Mouse (Mus musculus): Measurements from ENCODE around the gene Lmo4.

Lmo4 gene

DNA sequence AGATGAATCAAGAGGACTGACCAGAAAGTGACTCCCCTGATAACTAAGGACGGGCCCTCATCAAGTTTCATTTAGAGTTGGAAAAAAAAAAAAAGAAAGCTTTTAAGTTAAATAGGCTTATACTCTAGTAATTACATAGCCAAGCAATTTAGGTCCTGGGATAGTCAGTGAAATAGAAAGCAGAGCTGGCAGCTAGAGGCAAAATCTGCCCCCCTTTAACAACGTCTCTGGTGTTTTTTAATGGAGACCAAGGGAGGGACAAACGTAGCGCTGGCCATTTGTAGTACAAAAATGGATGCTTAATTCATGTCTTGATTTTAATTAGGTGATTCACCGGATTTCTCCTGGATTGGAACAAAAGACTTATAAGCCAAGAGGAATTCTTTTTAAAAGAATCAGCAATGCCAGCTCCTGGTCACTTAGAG, 1.0 kb downstream of the Lmo4 start:
- DNase-seq (ENCODE audit: low spot score in 2 of 2), result peak in 1 of 2 experiments; percentile 14

DNA sequence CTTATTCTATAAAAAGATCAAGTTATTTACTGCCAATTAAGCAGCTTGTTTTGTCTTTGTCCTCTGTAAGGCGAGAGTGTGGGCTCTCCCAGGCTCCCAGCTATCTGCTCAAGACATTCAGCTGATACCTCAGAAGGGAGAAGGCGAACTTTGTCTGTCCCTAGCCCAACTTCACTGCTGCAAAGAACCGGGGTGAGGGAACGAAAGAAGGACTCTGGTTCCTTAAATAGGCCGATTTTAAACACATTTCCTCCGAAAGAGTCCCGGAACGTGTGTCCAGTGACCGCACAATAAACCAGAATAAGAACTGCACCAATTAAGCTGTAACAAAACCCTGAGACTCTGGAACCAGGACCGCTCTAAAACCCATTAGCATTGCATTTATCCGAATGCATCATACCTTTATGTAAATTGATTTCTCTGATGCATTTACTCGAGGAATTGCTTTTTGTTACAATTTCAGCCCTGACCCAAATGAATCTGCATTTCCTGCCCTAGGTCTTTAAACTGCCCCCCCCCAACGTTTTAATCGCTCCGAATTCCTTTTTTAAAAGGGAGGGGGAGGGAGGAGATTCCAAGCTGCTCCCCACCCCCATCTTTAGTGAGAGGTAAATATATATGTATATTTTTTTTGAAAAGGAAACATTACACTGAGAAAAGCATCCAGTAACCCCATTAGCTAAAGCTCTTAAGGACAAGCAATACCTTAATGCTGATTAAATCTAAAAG, 1.6 kb downstream of the Lmo4 start:
- peak in 1 of 2 experiments; percentile 52 for DNase-seq (ENCODE audit: low spot score in 2 of 2)

DNA sequence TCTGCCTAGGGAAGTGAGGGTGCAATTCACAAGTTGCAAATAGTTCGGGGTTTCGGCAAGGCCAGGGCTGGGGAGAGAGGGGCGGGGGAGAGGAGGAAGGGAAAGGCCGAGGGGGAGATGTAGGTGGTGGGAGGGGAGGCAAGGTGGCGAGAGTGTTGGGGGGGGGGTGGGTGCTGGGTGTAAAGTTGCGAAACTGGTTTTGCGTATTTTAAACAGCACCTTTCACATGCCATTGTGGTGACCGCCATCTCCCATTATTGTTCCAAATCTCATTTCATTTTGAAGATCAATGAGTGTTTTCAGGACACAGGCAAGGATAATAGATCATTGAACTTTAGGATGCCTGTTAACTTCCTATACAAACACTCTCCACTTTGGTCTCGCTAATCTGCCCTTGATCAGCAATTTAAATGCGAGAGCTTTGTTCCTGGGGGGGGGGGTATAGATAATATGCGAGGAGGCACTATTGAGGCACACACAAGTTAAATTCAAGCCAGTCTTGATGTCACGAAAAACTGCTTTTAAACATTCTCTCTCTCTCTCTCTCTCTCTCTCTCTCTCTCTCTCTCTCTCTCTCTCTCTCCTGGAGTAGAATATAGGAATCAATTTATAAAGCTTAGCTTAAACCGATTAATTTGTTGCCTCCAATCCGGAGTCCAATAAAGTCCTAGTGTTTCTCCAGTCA, 2.3 kb downstream of the Lmo4 start:
- DNase-seq (ENCODE audit: low spot score in 2 of 2), result no peak

GRCm38 (mm10) chr3:144201794-144202573, 3.0 kb downstream of the Lmo4 start:
- DNase-seq (ENCODE audit: low spot score in 2 of 2), result peak; percentile 64 to 71

GRCm38 (mm10) chr3:144185327-144186152, 19.5 kb downstream of the Lmo4 start:
- DNase-seq (ENCODE audit: low spot score in 2 of 2), result peak in 1 of 2 experiments; percentile 13

- no peak for DNase-seq (ENCODE audit: low spot score in 2 of 2)
These were observed 20.1 kb downstream of the Lmo4 start for GRCm38 (mm10) chr3:144184918-144185317.

- DNase-seq (ENCODE audit: low spot score in 2 of 2), result no peak
These were observed 22.8 kb downstream of the Lmo4 start for GRCm38 (mm10) chr3:144182229-144182628.

- DNase-seq (ENCODE audit: low spot score in 2 of 2), result no peak
These were observed 26.1 kb downstream of the Lmo4 start for GRCm38 (mm10) chr3:144178937-144179336.

GRCm38 (mm10) chr3:144173866-144174588, 31.0 kb downstream of the Lmo4 start:
- no peak for DNase-seq (ENCODE audit: low spot score in 2 of 2)

DNA sequence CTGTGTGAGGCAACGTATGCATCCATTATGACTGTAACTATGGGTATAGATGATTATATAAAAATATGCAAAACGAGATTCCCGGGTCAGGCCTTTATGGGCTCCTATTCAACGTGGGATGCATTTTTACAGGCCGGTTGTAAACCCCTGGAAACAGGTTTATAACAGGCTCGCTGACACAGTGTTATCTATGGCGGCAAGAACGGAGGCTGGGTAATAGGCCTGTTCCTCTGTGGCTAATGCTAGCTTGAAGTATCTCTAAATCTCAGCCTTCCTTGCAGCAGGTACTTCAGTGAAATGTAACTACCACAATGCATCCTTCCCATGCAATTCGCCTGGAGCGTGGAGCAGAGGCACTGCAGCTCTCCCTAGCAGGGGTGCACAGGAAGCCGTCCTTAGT, 31.9 kb downstream of the Lmo4 start:
- no peak for DNase-seq (ENCODE audit: low spot score in 2 of 2)

GRCm38 (mm10) chr3:144171749-144172148, 33.3 kb downstream of the Lmo4 start:
- DNase-seq (ENCODE audit: low spot score in 2 of 2), result no peak

GRCm38 (mm10) chr3:144170539-144170938, 34.5 kb downstream of the Lmo4 start:
- DNase-seq (ENCODE audit: low spot score in 2 of 2), result no peak

DNA sequence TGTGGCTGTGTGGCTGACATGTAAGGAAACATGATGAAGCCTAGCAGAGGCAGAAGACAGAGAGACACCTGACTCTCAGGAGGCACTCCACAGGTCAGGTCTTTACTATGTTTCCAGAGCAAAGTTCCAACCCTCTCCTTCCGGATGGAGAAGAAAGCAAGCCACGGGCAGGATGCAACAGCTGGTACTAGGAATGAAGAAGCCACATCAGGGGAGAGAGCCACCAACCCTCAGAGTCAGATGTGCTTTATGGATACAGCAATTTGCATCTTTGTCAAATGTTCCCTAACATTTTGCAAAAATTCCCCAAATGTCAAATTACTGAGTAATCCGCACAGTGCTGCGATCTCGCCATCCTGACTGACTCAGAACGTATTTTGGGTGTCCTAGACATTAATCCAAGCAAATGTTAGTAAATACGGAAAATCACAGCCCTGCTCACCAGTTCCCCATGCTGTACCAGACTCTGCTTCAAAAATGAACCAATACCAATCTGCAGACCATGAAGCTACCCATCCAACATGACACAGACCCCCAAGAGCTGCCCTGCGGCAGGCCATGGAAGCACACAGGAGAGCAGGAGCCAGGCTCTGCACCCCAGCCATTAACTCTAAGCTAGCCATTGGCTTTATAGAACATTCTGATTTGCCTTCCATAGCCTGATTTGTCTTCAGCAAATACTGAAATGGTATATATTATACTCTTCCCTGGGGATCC, 38.4 kb downstream of the Lmo4 start:
- DNase-seq (ENCODE audit: low spot score in 2 of 2), result peak in 1 of 2 experiments; percentile 14

GRCm38 (mm10) chr3:144165439-144165838, 39.6 kb downstream of the Lmo4 start:
- DNase-seq (ENCODE audit: low spot score in 2 of 2), result no peak

- no peak for DNase-seq (ENCODE audit: low spot score in 2 of 2)
These were observed 40.2 kb downstream of the Lmo4 start for GRCm38 (mm10) chr3:144164665-144165385.

DNA sequence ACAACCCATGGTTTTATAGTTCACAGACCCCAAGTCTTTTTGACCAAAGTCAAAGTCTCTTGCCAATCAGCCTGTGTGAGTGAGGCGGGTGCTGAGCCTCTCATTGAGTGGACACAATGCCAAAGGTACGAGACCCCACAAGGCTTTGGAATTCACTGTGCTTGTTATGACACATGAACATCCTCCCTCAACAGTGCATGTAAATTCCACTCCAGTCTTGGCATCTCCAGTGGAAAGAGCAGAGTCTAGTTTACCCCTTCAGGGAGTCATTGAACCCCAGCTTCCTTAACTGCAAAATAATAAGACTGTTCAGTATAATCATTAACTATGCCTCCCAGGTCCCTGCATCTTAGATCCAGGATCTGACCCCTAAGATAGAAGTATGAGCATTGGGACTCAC, 41.3 kb downstream of the Lmo4 start:
- no peak for DNase-seq (ENCODE audit: low spot score in 2 of 2)

GRCm38 (mm10) chr3:144162156-144162555, 42.9 kb downstream of the Lmo4 start:
- no peak for DNase-seq (ENCODE audit: low spot score in 2 of 2)

GRCm38 (mm10) chr3:144161261-144161660, 43.8 kb downstream of the Lmo4 start:
- DNase-seq (ENCODE audit: low spot score in 2 of 2), result no peak

DNA sequence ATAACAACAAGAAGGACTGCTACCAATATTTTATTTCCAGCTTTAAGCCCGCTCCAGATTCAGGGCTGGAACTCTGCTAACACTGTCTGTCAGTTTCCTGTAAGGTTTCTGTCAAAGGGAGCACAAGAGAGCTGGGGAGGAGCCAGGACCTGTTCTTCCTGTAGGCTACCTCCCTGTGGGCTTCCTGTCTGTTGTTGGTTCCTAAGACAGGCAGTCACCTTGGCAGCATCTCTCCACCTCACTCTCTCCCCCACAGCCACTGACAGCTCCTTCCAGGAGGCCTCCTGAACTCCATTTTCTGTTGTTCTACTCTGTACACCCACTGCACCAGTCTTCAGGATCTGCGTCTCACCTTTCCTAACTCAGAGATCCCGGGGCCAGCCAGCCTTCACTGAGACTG, 49.3 kb downstream of the Lmo4 start:
- DNase-seq (ENCODE audit: low spot score in 2 of 2), result no peak

- no peak for DNase-seq (ENCODE audit: low spot score in 2 of 2)
These were observed 51.6 kb downstream of the Lmo4 start for GRCm38 (mm10) chr3:144153395-144153794.

Data from right cerebral cortex, adult 2 months (tissue).